Mouse (Mus musculus) left cerebral cortex, postnatal 36 days (tissue): ENCODE data around the gene Prr15l. TPM values are rescaled to one million over a fixed set of nuclear protein-coding genes. Genes with fewer than 3 reads are reported as not detected.

Experiments used
- DNase-seq, 2 experiments: peaks; one replicate each; pipeline ENCODE4 v3.0.0; 2021 to 2022; ENCODE audit warnings: low spot score in 2 of 2, mixed read lengths in 1 of 2
- intact Hi-C: fragments of 180-260 bp; cut with DNase I; formaldehyde crosslinking; loops from one replicate; pipeline ENCODE4 v1.15.1; 2025
- total RNA-seq, 2 experiments: library from RNA; stranded (reverse); gene quantifications; 2 replicates each; pipeline ENCODE4 v1.2.3; 2021

Gene Prr15l
- total RNA-seq = not detected

- no peak for DNase-seq
- intact Hi-C loops = no loop called here
Observed at GRCm38 (mm10) chr11:96928088-96928487, at the start of gene Prr15l. Gene Prr15l (plus strand): TSS chr11:96928104.

- no peak for DNase-seq
- intact Hi-C loops = no loop called here
Observed at GRCm38 (mm10) chr11:96878715-96879114, 49.2 kb upstream of the Prr15l start.

GRCm38 (mm10) chr11:96879359-96879758, 48.5 kb upstream of the Prr15l start:
- DNase-seq = no peak
- intact Hi-C loops = no loop called here

GRCm38 (mm10) chr11:96880296-96880695, 47.6 kb upstream of the Prr15l start:
- intact Hi-C loops = no loop called here
- no peak for DNase-seq

GRCm38 (mm10) chr11:96885901-96886340, 42.0 kb upstream of the Prr15l start:
- no peak for DNase-seq
- intact Hi-C loops = no loop called here

GRCm38 (mm10) chr11:96886942-96887546, 40.9 kb upstream of the Prr15l start:
- intact Hi-C loops = no loop called here
- DNase-seq = no peak

GRCm38 (mm10) chr11:96891784-96892527, 35.9 kb upstream of the Prr15l start:
- intact Hi-C loops = no loop called here
- DNase-seq = no peak

- no peak for DNase-seq
- intact Hi-C loops = no loop called here
Observed at GRCm38 (mm10) chr11:96893203-96893842, 34.6 kb upstream of the Prr15l start.

- intact Hi-C loops = no loop called here
- DNase-seq = no peak
Observed at GRCm38 (mm10) chr11:96895886-96896285, 32.0 kb upstream of the Prr15l start.

GRCm38 (mm10) chr11:96899449-96900306, 28.2 kb upstream of the Prr15l start:
- intact Hi-C loops = no loop called here
- no peak for DNase-seq

GRCm38 (mm10) chr11:96901332-96901731, 26.6 kb upstream of the Prr15l start:
- intact Hi-C loops = no loop called here
- DNase-seq = no peak

- intact Hi-C loops = loop anchor here (2.0 kb wide), 1 partner anchor 30 kb away; no protein-coding TSS in a partner anchor
- no peak for DNase-seq
Observed at GRCm38 (mm10) chr11:96902639-96903635, 25.0 kb upstream of the Prr15l start.

- DNase-seq = no peak
- intact Hi-C loops = no loop called here
Observed at GRCm38 (mm10) chr11:96906431-96907161, 21.3 kb upstream of the Prr15l start.

GRCm38 (mm10) chr11:96908594-96908993, 19.3 kb upstream of the Prr15l start:
- DNase-seq = no peak
- intact Hi-C loops = no loop called here

GRCm38 (mm10) chr11:96910003-96910402, 17.9 kb upstream of the Prr15l start:
- peak; percentile 76 to 79 for DNase-seq
- intact Hi-C loops = no loop called here

- intact Hi-C loops = no loop called here
- DNase-seq = no peak
Observed at GRCm38 (mm10) chr11:96912682-96913081, 15.2 kb upstream of the Prr15l start.

- peak; percentile 98 to 99 for DNase-seq
- intact Hi-C loops = loop anchor here (2.0 to 5.0 kb wide), 4 partner anchors 29 to 107 kb away; no protein-coding TSS in a partner anchor
Observed at GRCm38 (mm10) chr11:96916044-96916884, 11.6 kb upstream of the Prr15l start, which contains the start of gene Cdk5rap3. Gene Cdk5rap3 (minus strand): TSS chr11:96916496.
